Mouse (Mus musculus) Muller cell, postnatal 12 days (primary cell): ENCODE data around the gene Psme2.

Source experiments
- DNase-seq: peaks from one replicate; pipeline ENCODE4 v3.0.0-alpha.2; 2015; ENCODE audit errors: inconsistent ontology term

Gene Psme2

DNA sequence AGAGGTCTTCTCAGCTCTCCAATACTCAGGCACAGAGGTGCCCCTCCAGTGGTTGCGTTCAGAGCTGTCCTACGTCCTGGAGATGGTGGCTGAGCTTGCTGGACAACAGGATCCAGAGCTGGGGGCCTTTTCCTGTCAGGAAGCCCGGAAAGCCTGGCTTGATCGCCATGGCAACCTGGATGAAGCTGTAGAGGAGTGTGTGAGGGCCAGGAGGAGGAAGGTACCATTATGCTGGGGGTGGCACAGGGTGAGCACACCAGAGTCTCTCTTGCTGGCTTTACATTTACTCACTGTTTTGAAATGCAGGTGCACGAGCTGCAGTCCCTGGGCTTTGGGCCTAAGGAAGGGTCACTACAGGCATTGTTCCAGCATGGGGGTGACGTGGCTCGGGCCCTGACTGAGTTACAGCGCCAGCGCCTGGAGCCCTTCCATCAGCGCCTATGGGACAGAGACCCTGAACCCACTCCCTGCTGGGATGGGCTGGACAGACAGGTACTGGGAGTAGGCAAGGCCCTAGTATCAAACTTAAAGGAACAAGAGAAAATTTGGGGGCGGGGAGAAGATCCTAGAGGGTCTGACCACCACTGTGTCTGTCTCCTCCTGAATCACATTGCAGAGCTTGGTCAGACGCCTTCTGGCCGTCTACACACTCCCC is 5.2 kb upstream of the Psme2 start:
- no peak for DNase-seq

- no peak for DNase-seq
Measured at GRCm38 (mm10) chr14:55592226-55592625, 1.3 kb upstream of the Psme2 start.

DNA sequence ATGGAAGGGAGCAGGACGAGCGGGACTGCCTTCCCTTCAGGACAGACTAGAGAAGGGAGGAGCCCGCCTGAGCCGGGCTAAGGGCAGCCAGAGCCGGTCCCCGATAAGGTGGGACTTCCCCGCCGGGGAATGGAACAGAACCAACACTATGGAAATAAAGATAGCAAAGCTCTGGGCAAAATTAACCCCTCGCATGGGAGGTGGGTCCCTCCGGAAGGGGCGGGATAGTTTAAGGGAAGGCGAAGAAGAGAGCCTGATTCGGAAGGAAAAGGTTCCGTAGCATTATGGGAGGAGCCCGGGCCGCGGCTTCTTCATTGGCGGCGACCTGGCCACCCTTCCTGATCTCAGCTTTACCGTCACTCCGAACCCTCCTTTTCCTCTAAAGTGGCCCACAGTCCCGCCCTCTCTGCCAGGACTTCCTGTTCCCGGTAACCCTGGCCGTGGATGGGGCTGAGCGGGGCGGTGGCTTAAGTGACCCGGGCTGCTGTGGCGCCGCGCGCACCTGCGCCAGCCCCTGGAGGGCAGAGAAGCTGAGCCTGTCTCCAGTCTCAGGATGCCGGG is 498 bp upstream of the Psme2 start, which contains the start of gene Rnf31:
Gene Rnf31 (plus strand): TSS at position 378 of the 561 bp plus-strand sequence.
- peak; percentile 97 for DNase-seq

GRCm38 (mm10) chr14:55589771-55590448 is 1.0 kb downstream of the Psme2 start:
- DNase-seq: no peak

DNA sequence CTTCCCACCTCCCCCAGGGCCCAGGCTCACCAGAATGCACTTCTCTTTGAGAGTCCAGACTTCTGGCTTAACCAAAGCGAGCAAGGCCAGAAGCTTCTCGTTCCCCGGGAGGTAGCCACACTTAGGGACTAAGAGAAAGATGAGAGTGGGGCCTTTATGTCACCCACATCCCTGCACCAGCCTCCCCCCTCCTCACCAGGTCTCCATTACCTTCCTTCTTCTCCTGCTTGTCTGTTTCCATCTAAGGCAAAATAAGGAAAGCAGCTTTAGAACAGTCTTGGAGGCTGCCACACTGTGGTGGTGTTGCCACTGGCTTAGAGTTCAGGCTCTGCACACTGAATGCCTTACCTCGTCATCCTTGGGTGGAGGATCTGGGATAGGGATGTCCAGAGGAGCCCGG is 1.6 kb downstream of the Psme2 start:
- DNase-seq: no peak

GRCm38 (mm10) chr14:55586149-55586548 is 4.8 kb downstream of the Psme2 start:
- no peak for DNase-seq

GRCm38 (mm10) chr14:55585566-55585960 is 5.3 kb downstream of the Psme2 start:
- no peak for DNase-seq

DNA sequence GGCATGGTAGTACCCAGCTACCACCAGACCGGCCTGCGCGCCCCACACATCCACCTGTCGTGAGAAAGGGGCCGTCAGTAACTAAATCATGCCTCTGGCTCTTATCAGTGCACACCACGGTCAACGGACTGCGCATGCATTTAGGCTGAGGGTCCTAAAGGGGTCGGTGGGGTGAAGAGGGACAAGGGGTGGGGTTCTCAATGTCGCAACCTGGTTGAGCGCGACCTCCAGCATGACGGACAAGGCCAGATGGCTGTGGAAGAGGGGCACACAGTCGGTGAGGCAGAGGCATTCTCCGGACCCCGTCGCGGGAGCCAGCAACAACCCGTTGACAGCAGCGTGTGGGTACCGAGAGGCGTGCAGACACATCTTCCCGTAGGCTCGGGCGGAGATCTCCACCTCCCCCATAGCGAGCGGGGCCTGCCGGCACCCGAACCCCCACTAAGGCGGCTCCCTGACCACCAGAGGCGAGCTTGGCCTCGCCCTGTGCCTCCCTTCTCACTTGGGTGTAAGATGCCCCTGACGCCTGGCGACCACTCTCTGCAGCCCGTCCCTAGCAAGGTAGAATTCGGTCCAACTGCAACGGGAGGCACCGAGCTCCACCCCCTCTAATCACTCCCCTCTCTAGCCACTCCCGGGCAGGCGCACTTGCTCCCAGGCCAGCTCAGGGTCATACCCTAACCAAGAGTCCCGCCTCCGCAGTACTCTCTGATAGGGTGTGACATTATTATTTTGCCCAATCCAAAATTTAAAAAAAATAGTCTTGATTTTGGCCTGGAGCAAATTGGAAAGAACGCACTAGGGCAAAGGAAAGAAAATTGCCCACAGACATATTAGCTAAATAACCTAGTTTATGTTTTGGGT is 6.0 kb downstream of the Psme2 start, which contains the start of gene Emc9:
Gene Emc9 (minus strand): TSS at position 601 of the 864 bp plus-strand sequence.
- DNase-seq: peak; percentile 80

GRCm38 (mm10) chr14:55584303-55584701 is 6.6 kb downstream of the Psme2 start:
- no peak for DNase-seq

DNA sequence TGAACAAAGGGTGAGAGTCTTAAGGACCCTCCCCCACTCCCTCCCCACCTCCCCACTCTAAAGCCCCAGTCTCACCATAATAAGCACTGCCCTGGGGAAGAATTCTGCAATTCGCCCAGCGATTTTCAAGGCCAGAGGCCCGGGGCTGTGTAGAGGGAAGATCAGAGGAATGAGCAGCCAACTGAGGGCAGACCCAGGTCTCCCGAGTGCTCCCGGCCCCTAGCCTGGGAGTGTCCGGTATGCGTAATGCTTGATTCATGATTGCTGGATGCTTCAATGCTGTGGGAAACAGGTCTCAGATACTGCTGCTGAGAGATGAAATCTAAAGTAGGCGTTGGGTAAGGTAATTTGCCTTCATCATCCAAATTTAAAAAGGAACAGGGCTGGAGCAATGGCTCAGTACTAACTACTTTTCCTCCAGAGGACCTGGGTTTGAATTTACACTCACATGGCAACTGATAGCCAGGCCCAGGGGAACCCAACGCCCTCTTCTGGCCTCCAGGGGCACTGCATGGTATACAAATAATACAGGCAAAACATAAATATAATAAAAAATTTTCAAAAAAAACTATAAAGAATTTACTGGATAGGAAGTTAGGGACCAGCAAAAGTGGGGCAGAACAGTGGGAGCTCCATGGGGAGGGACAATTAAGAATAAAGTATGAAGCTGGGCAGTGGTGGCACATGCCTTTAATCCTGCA is 8.8 kb downstream of the Psme2 start:
- no peak for DNase-seq

- no peak for DNase-seq
Measured at GRCm38 (mm10) chr14:55580731-55581130, 10.2 kb downstream of the Psme2 start.

DNA sequence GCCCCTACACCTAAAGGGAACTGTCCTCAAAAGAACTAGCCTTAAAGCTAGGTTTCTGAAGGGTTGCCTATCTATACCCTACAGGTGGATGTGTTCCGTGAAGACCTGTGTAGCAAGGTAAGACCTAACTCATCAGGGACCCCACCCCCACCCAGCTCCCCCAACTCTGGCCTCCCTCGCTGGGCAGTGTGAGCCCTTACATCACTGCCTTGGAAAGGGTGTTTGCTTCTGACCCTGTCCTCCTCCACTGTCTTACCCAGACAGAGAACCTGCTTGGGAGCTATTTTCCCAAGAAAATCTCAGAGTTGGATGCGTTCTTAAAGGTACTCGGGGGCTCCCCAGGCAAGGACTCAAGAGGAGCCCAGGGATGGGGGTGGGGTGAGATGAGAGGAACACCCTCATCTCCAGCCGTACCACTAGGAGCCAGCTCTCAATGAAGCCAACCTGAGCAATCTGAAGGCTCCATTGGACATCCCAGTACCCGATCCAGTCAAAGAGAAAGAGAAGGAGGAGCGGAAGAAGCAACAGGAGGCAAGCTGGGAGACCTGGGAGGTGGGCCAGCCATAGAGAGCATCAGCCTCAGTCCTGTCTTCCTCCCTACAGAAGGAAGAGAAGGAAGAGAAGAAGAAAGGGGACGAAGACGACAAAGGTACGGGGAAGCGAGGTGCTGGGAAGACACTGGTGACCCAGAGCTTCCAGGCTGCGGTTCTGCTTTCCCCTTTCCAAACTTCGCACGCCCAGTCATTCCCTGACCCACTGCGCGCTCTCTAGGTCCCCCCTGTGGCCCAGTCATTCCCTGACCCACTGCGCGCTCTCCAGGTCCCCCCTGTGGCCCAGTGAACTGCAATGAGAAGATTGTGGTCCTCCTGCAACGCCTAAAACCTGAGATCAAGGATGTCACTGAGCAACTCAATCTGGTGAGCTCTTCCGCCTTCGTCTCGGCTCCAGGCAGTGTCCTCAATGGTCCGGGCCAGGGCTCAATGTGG is 11.1 kb downstream of the Psme2 start:
- no peak for DNase-seq

DNA sequence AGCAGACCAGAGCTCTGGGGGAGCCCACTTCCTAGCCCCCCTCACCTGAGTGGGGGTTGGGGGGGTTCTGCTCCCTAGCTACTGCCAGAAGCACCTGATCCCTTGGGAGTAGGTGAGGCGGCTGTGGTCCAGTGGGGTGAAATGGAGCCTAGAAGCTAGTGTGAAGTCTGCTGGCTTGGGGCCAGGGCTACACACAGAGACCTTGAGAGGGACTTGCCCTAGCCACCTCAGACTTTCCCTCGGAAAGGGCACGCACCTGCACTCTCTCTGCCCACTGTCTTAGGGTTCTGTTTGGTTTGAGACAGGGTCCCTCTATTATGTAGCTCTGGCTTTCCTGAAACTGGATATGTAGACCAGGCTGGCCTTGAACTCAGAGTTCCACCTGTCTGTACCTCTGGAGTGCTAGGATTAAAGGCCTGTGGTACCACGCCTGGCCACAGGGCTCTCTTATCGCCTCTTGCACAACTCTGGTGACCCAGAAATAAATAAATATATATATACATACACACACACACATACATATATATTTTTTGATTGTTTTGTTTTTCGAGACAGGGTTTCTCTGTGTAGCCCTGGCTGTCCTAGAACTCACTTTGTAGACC is 12.1 kb downstream of the Psme2 start:
- peak; percentile 37 for DNase-seq

GRCm38 (mm10) chr14:55577871-55578667 is 12.8 kb downstream of the Psme2 start, which contains the start of gene Psme1:
Psme1 (plus strand) TSS chr14:55578123.
- DNase-seq: peak; percentile 88

DNA sequence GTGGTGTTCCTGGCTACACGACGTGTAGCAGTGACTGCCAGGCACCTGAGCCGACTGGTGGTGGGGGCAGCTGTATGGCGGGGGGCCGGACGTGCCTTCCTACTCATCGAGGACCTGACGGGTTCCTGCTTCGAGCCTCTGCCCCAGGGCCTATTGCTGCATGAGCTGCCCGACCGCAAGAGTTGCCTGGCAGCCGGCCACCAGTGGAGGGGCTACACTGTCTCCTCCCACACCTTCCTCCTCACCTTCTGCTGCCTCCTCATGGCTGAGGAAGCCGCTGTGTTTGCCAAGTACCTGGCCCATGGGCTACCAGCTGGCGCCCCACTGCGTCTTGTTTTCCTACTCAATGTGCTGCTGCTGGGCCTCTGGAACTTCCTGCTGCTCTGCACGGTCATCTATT is 14.5 kb downstream of the Psme2 start:
- DNase-seq: no peak

DNA sequence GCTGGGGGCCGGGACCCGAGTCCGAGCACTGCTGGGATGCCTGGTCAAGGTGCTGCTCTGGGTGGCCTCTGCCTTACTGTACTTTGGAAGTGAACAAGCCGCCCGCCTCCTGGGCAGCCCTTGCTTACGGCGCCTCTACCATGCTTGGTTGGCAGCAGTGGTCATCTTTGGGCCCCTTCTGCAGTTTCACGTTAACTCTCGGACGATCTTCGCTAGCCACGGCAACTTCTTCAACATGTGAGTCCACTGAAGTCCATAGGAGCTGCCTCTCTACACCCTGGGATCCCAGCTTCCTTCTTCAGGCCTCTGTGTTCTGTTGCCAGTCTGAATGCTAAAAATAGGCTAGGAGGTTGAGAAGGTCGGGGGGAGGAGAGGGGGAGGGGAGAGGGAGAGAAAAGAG is 15.2 kb downstream of the Psme2 start:
- DNase-seq: no peak

DNA sequence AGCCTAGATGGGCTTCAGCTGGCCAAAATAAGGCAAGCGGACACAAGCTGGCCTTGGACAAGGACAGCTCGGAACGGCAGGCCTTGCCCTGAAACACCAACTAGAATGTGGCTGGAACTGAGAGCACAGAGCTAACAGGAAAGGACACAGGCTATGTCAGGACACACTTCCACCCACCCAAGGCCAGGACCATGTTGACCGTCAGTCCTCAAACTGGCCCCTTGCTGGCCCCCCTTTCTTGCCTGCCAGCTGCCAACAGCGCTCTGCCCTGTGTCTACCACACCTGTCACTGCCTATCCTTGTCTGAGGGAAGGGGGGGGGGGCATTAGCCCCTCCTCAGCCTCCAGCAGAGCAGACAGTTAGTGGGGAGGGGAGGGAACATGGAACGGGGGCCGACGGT is 15.6 kb downstream of the Psme2 start, which contains the start of gene Fitm1:
Gene Fitm1 (plus strand): TSS at position 316 of the 400 bp plus-strand sequence.
- DNase-seq: no peak

DNA sequence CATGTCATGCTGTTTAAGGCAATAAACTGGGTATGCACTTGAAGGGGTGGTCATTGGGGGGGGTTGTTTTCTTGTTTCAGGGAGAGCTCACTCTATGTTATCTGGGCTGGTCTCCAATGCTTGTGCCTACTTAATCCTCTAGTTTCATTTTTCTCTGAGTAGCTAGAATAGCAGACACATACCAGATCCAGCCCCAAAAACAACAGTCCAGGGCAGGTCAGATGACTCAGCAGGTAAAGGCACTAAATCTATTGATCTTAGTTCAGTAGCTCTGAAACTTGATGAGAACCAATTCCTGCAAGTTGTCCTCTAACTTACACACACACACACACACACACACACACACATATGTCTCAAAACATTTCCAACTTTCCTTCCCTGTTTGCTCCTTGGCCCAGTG is 19.2 kb downstream of the Psme2 start:
- no peak for DNase-seq

DNA sequence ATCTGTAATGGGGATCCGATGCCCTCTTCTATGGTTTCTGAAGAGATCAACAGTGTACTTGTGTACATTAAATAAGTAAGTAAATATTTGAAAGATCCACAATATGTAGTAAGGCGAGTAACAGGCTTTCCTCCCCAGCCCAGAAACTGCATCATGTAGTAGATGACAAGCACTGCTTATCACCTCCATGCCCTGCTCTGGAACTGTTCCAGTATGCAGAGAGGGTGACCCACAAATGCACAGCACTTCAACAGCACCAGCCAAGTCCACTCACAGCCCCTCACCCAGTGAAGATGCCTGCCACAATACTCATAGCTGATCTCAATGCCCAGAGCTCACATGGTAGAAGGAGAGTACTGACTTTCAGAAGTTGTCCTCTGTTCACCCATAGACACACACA is 20.3 kb downstream of the Psme2 start:
- no peak for DNase-seq
